Mouse (Mus musculus) cortical plate, adult 2 months (tissue): Measurements from ENCODE around the gene Arhgap24. TPM values are rescaled to one million over a fixed set of nuclear protein-coding genes. Genes with fewer than 3 reads are reported as not detected.

Experiments
- H3K27ac ChIP-seq: fragments of 200-500 bp; 2 replicates; pipeline ENCODE4 v1.5.1; 2012; ENCODE audit warnings: low read length, control low read depth, inconsistent platforms; ENCODE audit not compliant: insufficient read depth
- H3K4me1 ChIP-seq: fragments of 200-500 bp; 2 replicates; pipeline ENCODE4 v1.6.1; 2011; ENCODE audit warnings: low read length; ENCODE audit not compliant: control insufficient read depth, insufficient read depth
- H3K4me3 ChIP-seq: fragments of 200-500 bp; 2 replicates; pipeline ENCODE4 v1.5.1; 2011; ENCODE audit warnings: mild to moderate bottlenecking, low read length, control low read depth; ENCODE audit not compliant: insufficient read depth
- CTCF ChIP-seq: fragments of 200-500 bp; IDR thresholded peaks from 2 replicates; pipeline ENCODE4 v1.5.1; 2011; ENCODE audit warnings: mild to moderate bottlenecking, control low read depth, low read length; ENCODE audit not compliant: insufficient read depth; ENCODE audit errors: extremely low read depth
- POLR2A ChIP-seq: fragments of 200-500 bp; IDR thresholded peaks from 2 replicates; pipeline ENCODE4 v1.6.1; 2011; ENCODE audit warnings: mild to moderate bottlenecking, low read length, control low read depth; ENCODE audit not compliant: insufficient read depth; ENCODE audit errors: extremely low read depth
- polyA plus RNA-seq: library from polyadenylated mRNA; depleted of rRNA; stranded (reverse); fragments of >200 nt; gene quantifications from 2 replicates; pipeline ENCODE4 v1.2.3, GENCODE M21; 2012

The Arhgap24 gene
- polyA plus RNA-seq, 1 experiment = 4.9 TPM

DNA sequence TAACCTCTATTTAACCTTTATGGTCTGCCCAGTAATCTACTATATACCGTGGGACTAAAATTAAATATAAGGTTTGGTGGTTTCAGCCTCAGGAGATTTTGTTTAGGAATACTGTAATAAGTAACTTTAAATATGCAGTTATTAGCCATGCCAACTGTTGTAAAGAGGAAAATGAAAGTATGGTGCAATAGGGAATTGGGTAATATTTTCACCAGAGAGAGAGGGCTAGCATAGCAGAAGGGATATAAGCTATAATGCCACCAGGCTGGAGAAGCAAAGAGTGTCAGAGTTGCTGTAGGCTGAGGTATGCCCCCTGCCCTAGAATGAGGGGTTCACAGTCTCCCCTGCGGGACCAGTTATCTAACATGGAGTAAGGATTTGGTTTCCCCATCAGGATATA, 90.3 kb downstream of the Arhgap24 start:
- Histone ChIP-seq H3K4me1 (no peaks in the 10 kb centered on the region), H3K27ac (no peak overlapping the region), H3K4me3 (no peak overlapping the region)
- no peak for TF ChIP-seq CTCF
- no peak for TF ChIP-seq POLR2A

DNA sequence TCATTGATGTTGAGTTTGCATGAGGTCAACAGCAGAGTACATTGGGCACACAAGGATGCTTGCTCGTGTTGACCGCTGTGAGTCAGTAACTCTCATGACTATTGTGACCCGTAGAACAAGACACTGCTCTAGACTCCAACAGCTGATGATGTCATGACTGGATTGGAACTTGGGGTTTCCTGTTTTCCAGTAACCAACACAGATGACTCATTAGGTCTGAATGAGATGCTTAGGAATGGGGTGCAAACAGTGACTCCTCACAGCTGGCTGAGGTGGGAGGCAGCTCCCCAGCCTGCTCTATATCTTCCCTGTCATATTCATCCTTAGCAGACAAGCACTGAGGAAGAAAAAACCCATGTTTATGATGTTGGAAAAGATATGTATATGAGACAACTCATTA, 95.6 kb downstream of the Arhgap24 start:
- no peak overlapping the region for H3K27ac ChIP-seq
- 0 out of 2 replicates have a peak, but pooled peaks cover 1% of the 10 kb centered on the region for H3K4me1 ChIP-seq
- TF ChIP-seq CTCF (no peak), POLR2A (no peak)
- no peak overlapping the region for H3K4me3 ChIP-seq

DNA sequence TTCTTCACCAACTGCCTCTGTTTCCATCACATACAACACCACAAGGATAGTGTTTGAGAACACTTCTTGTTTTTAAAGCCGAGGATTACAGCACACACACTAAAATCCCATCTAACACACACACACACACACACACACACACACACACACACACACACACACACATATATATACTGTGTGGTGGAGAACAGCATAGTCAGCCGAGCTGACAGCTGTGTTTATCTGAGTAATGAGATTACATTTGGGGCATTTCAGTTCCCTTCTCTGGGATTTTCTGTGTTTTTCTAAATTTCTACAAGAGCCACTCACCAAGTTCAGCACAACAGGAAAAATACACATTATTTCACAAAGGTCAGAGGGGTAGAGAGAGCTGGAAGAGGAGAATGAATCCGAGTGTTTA, 96.5 kb downstream of the Arhgap24 start:
- Histone ChIP-seq H3K27ac (no peak overlapping the region), H3K4me3 (no peak overlapping the region), H3K4me1 (0 out of 2 replicates have a peak, but pooled peaks cover 1% of the 10 kb centered on the region)
- no peak for TF ChIP-seq CTCF
- TF ChIP-seq POLR2A = no peak

GRCm38 (mm10) chr5:102578431-102578830, 97.2 kb downstream of the Arhgap24 start:
- H3K4me1 ChIP-seq = 0 out of 2 replicates have a peak, but pooled peaks cover 1% of the 10 kb centered on the region
- no peak overlapping the region for H3K4me3 ChIP-seq
- TF ChIP-seq CTCF (no peak), POLR2A (no peak)
- H3K27ac ChIP-seq = no peak overlapping the region

GRCm38 (mm10) chr5:102582864-102583410, 101.7 kb downstream of the Arhgap24 start:
- 0 out of 2 replicates have a peak, but pooled peaks cover 1% of the 10 kb centered on the region for H3K4me1 ChIP-seq
- H3K27ac ChIP-seq = no peak overlapping the region
- no peak overlapping the region for H3K4me3 ChIP-seq
- TF ChIP-seq POLR2A = no peak
- TF ChIP-seq CTCF = no peak

DNA sequence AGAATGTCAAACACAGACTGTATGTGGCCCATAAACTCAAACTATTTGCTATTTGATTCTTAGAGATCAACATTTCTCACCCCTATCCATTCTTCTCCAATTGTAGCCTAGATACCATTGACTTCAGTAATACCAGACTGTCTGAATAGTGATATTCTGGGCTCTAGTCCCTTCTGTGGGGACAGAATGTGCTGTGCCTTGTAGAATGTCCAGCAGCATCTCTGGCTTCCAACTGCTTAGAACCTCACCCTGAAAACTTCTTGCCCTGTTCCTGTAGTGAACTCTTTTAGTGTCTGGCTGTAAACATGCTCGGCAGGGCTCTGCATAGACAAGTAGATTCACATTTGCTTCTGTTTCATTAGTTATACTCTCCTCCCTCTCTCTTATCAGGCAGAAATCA, 110.2 kb downstream of the Arhgap24 start:
- no peak overlapping the region for H3K4me3 ChIP-seq
- H3K27ac ChIP-seq = no peak overlapping the region
- no peak for TF ChIP-seq POLR2A
- TF ChIP-seq CTCF = no peak
- H3K4me1 ChIP-seq = no peaks in the 10 kb centered on the region

GRCm38 (mm10) chr5:102593058-102593457, 111.9 kb downstream of the Arhgap24 start:
- H3K4me3 ChIP-seq = no peak overlapping the region
- TF ChIP-seq POLR2A (no peak), CTCF (no peak)
- no peak overlapping the region for H3K27ac ChIP-seq
- no peaks in the 10 kb centered on the region for H3K4me1 ChIP-seq

GRCm38 (mm10) chr5:102599102-102599501, 117.9 kb downstream of the Arhgap24 start:
- Histone ChIP-seq H3K27ac (no peak overlapping the region), H3K4me1 (no peaks in the 10 kb centered on the region), H3K4me3 (no peak overlapping the region)
- TF ChIP-seq POLR2A (no peak), CTCF (no peak)

- no peak for TF ChIP-seq CTCF
- TF ChIP-seq POLR2A = no peak
Observed at GRCm38 (mm10) chr5:102613571-102613970, 132.4 kb downstream of the Arhgap24 start.

DNA sequence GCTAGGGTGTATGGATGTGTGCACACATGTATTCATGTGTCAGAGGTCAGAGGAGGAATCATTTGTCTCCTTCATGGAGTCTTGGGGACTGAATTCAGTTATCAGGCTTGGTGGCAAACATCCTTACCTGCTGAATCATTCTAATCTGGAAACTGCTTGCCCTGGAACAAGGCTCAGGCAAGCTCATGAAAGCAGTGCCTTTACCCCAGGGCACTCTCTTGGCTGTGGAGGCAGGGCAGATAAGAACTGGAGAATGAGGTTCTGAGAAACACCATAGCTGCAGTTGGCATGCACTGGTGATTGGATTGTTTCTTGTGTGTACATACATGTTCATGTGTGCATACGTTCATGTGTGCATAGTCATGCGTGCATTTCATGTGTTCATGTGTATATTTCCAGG, 132.9 kb downstream of the Arhgap24 start:
- TF ChIP-seq POLR2A (no peak), CTCF (no peak)
- H3K4me3 ChIP-seq = no peak overlapping the region
- H3K4me1 ChIP-seq = no peaks in the 10 kb centered on the region; the same call in 1 of the 2 replicates
- no peak overlapping the region for H3K27ac ChIP-seq

More at GRCm38 (mm10) chr5:102613571-102613970, 132.4 kb downstream of the Arhgap24 start:
- no peak overlapping the region for H3K4me3 ChIP-seq
- no peak overlapping the region for H3K27ac ChIP-seq
- H3K4me1 ChIP-seq = no peaks in the 10 kb centered on the region; the same call in 1 of the 2 replicates

- H3K4me3 ChIP-seq = no peak overlapping the region
- TF ChIP-seq CTCF (no peak), POLR2A (no peak)
- H3K27ac ChIP-seq = no peak overlapping the region
- no peaks in the 10 kb centered on the region; the same call in 1 of the 2 replicates for H3K4me1 ChIP-seq
Observed at GRCm38 (mm10) chr5:102615249-102615648, 134.1 kb downstream of the Arhgap24 start.
